Mouse (Mus musculus): ENCODE data around the gene Pid1. TPM values are rescaled to one million over a fixed set of nuclear protein-coding genes. Genes with fewer than 3 reads are reported as not detected.

Gene Pid1
- polyA plus RNA-seq, 1 experiment from 2014 or later = 20.8 TPM

GRCm38 (mm10) chr1:84284293-84285068 is 79.5 kb downstream of the Pid1 start:
- no peaks in the 10 kb centered on the region for H3K36me3 ChIP-seq (ENCODE audit: insufficient read depth, low read length)
- H3K4me1 ChIP-seq (ENCODE audit: insufficient read depth, low read depth, low read length) = no peaks in the 10 kb centered on the region; the same call in 1 of the 2 replicates
- no peaks in the 10 kb centered on the region for H3K9me3 ChIP-seq (ENCODE audit: low read length)
- H3K27me3 ChIP-seq (replicated peaks; ENCODE audit: insufficient read depth, low read length) = no peaks in the 10 kb centered on the region
- peak overlapping the region; percentile 51 for H3K4me3 ChIP-seq (ENCODE audit: low read depth, low read length)
- H3K27ac ChIP-seq (ENCODE audit: low read length) = no peak overlapping the region
- 5% methylated on average over 37 of the region's 53 CpGs for WGBS
- ATAC-seq (peak; percentile 83), DNase-seq (ENCODE audit: low spot score) (peak; percentile 46)
- peak overlapping the region; percentile 59 for H3K9ac ChIP-seq (replicated peaks; ENCODE audit: low read depth)
- TF ChIP-seq CTCF (IDR thresholded peaks at IDR 0.05) = peak; percentile 16
- TF ChIP-seq EP300 (IDR thresholded peaks at IDR 0.05) = no peak
- H3K4me2 ChIP-seq (replicated peaks; ENCODE audit: low read depth, low read length) = peak overlapping the region; percentile 70

DNA sequence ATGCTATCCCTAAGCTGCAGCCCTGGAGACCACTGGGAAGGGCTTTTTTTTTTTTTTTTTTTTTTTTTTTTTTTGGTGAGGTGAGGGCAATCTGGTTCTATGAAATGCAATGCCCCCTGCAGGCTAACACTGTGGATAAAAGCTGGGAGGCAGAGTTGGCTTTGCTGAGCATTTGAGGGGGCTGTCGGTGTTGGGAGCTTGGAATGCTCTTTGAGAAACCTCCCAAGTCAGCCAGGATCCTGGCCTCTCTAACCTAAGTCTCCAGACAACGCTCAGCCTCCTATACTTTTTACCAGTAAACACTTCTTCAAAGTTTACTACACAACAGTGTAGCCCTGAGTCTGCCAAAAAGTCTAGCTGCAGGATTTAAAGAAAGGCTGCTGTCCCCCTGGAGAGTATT is 80.9 kb downstream of the Pid1 start:
- WGBS = 10% methylated on average over 2 of the region's 2 CpGs
- no peak for DNase-seq (ENCODE audit: low spot score)
- H3K4me3 ChIP-seq (ENCODE audit: low read depth, low read length) = peak overlapping the region; percentile 51; the same call in 1 of the 2 replicates

GRCm38 (mm10) chr1:84280171-84280570 is 83.8 kb downstream of the Pid1 start:
- Histone ChIP-seq H3K27me3 (replicated peaks; ENCODE audit: insufficient read depth, low read length) (no peaks in the 10 kb centered on the region), H3K4me1 (ENCODE audit: insufficient read depth, low read depth, low read length) (no peaks in the 10 kb centered on the region; the same call in 1 of the 2 replicates), H3K9me3 (ENCODE audit: low read length) (no peaks in the 10 kb centered on the region), H3K9ac (replicated peaks; ENCODE audit: low read depth) (no peak overlapping the region), H3K36me3 (ENCODE audit: insufficient read depth, low read length) (no peaks in the 10 kb centered on the region), H3K27ac (ENCODE audit: low read length) (no peak overlapping the region), H3K4me3 (ENCODE audit: low read depth, low read length) (no peak overlapping the region), H3K4me2 (replicated peaks; ENCODE audit: low read depth, low read length) (no peak overlapping the region)
- no peak for DNase-seq (ENCODE audit: low spot score)
- no peak for TF ChIP-seq CTCF (IDR thresholded peaks at IDR 0.05)
- TF ChIP-seq EP300 (IDR thresholded peaks at IDR 0.05) = no peak
- WGBS = 87% methylated on average over 3 of the region's 3 CpGs
- ATAC-seq = no peak

More for the DNA sequence above, 80.9 kb downstream of the Pid1 start:
- Histone ChIP-seq H3K4me1 (ENCODE audit: insufficient read depth, low read depth, low read length) (no peaks in the 10 kb centered on the region; the same call in 1 of the 2 replicates), H3K9me3 (ENCODE audit: low read length) (no peaks in the 10 kb centered on the region), H3K4me2 (replicated peaks; ENCODE audit: low read depth, low read length) (peak overlapping the region; percentile 70), H3K27ac (ENCODE audit: low read length) (no peak overlapping the region; the same call in 1 of the 2 replicates), H3K9ac (replicated peaks; ENCODE audit: low read depth) (no peak overlapping the region), H3K27me3 (replicated peaks; ENCODE audit: insufficient read depth, low read length) (no peaks in the 10 kb centered on the region), H3K36me3 (ENCODE audit: insufficient read depth, low read length) (no peaks in the 10 kb centered on the region)
- ATAC-seq = no peak
- TF ChIP-seq CTCF (IDR thresholded peaks at IDR 0.05) (peak; percentile 39), EP300 (IDR thresholded peaks at IDR 0.05) (no peak)

DNA sequence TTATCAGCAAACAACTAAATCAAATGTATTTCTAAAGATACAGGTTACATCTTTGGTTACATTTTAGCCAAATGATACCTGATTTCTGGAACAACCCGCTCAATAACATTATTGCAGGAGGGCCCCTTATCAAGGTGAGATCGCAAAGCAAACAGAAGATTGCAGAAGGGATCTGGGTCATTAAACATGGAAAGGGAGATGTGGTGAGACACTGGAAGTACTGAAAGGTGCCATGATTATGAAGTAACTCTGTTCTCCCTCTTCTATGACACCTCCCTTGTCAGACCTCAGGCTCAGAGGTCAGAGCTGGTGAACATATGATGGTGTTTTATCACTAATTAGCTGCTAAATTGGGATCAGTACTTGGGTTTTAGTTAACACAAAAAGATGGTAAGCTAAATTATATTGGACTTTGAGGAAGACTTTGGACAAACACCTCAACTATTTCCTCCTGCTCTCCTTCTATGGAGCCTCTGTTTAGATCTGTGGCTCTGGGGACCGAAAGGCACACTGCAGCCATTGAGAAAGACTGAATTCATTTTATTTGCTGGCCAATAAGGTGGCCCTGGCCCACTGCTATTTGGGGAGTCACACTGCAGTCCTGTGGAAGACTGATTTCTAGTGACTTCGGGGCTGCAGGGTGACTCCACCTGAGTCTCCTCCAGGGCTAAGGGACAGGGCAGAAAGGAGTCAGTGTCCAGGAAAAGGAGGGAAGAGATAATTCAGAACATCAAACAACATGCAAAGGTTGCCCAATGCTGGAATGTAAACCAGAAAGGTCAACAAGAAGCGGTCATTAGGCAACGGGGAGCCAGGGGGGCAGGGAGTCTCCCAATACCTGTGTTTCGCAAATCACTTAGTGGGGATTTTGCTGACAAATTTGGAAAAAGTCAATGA is 85.4 kb downstream of the Pid1 start:
- no peak overlapping the region for H3K9ac ChIP-seq (replicated peaks; ENCODE audit: low read depth)
- TF ChIP-seq EP300 (IDR thresholded peaks at IDR 0.05) (no peak), CTCF (IDR thresholded peaks at IDR 0.05) (no peak)
- DNase-seq (ENCODE audit: low spot score) (no peak), ATAC-seq (no peak)
- no peaks in the 10 kb centered on the region for H3K9me3 ChIP-seq (ENCODE audit: low read length)
- H3K27ac ChIP-seq (ENCODE audit: low read length) = no peak overlapping the region
- H3K4me3 ChIP-seq (ENCODE audit: low read depth, low read length) = no peak overlapping the region
- 51% methylated on average over 7 of the region's 7 CpGs for WGBS
- no peaks in the 10 kb centered on the region; the same call in 1 of the 2 replicates for H3K4me1 ChIP-seq (ENCODE audit: insufficient read depth, low read depth, low read length)
- H3K27me3 ChIP-seq (replicated peaks; ENCODE audit: insufficient read depth, low read length) = no peaks in the 10 kb centered on the region
- no peaks in the 10 kb centered on the region for H3K36me3 ChIP-seq (ENCODE audit: insufficient read depth, low read length)
- no peak overlapping the region for H3K4me2 ChIP-seq (replicated peaks; ENCODE audit: low read depth, low read length)

GRCm38 (mm10) chr1:84272951-84273350 is 91.0 kb downstream of the Pid1 start:
- WGBS = 52% methylated on average over 4 of the region's 4 CpGs
- Histone ChIP-seq H3K4me2 (replicated peaks; ENCODE audit: low read depth, low read length) (no peak overlapping the region), H3K36me3 (ENCODE audit: insufficient read depth, low read length) (no peaks in the 10 kb centered on the region), H3K9ac (replicated peaks; ENCODE audit: low read depth) (no peak overlapping the region), H3K27ac (ENCODE audit: low read length) (no peak overlapping the region), H3K4me1 (ENCODE audit: insufficient read depth, low read depth, low read length) (no peaks in the 10 kb centered on the region), H3K27me3 (replicated peaks; ENCODE audit: insufficient read depth, low read length) (no peaks in the 10 kb centered on the region), H3K4me3 (ENCODE audit: low read depth, low read length) (no peak overlapping the region), H3K9me3 (ENCODE audit: low read length) (no peaks in the 10 kb centered on the region)
- DNase-seq (ENCODE audit: low spot score) (no peak), ATAC-seq (no peak)
- TF ChIP-seq EP300 (IDR thresholded peaks at IDR 0.05) (no peak), CTCF (IDR thresholded peaks at IDR 0.05) (no peak)

- Histone ChIP-seq H3K27me3 (replicated peaks; ENCODE audit: insufficient read depth, low read length) (no peaks in the 10 kb centered on the region), H3K36me3 (ENCODE audit: insufficient read depth, low read length) (no peaks in the 10 kb centered on the region), H3K9me3 (ENCODE audit: low read length) (no peaks in the 10 kb centered on the region), H3K4me3 (ENCODE audit: low read depth, low read length) (no peak overlapping the region), H3K9ac (replicated peaks; ENCODE audit: low read depth) (no peak overlapping the region), H3K4me2 (replicated peaks; ENCODE audit: low read depth, low read length) (no peak overlapping the region), H3K27ac (ENCODE audit: low read length) (no peak overlapping the region), H3K4me1 (ENCODE audit: insufficient read depth, low read depth, low read length) (no peaks in the 10 kb centered on the region)
- WGBS = 62% methylated on average over 2 of the region's 2 CpGs
- TF ChIP-seq CTCF (IDR thresholded peaks at IDR 0.05) = no peak
- TF ChIP-seq EP300 (IDR thresholded peaks at IDR 0.05) = no peak
- DNase-seq (ENCODE audit: low spot score) = no peak
- ATAC-seq = no peak
Observed at GRCm38 (mm10) chr1:84271712-84272200, 92.2 kb downstream of the Pid1 start.

All from lung, postnatal 0 days (tissue).